In genomic region chr10:18505690-18506089, GRCm38 (mm10) we compare ENCODE assay signal across 15 mouse cellular contexts. TPM values are rescaled to one million over a fixed set of nuclear protein-coding genes. Genes with fewer than 3 reads are reported as not detected.
DNase-seq lines count a peak whose midpoint lies in the region; ATAC-seq and TF ChIP-seq lines count a peak whose summit lies in the region.
"Had no signal": no experiment of that assay in that cellular context is flagged by ENCODE, and none has a peak within 500 bp of the region (broad histone marks: within the 10 kb centered on the region; RNA-seq: fewer than 3 reads in every experiment).

No protein-coding gene starts in this region.

- TF ChIP-seq CTCF in thymus, adult 2 months (IDR thresholded peaks at IDR 0.05; ENCODE audit: borderline replicate concordance, control insufficient read depth, extremely low read depth, insufficient read depth, low read length, poor library complexity), result no peak

- H3K27ac ChIP-seq in thymus, adult 2 months (ENCODE audit: control insufficient read depth, insufficient read depth, low read length), result peak overlapping the region; percentile 47; the same call in 1 of the 2 replicates
- H3K27ac ChIP-seq in forebrain, embryonic 10.5 days, result peak overlapping the region; percentile 48; the same call in 1 of the 2 replicates
- 0 out of 2 replicates have a peak overlapping the region, but pooled peaks have one; percentile 40 for H3K27ac ChIP-seq in hindbrain, embryonic 12.5 days
- peak overlapping the region; percentile 34 for H3K27ac ChIP-seq in neural tube, embryonic 15.5 days (replicated peaks)
- H3K27ac ChIP-seq: embryonic facial prominence, embryonic 12.5 days; kidney, postnatal 0 days; lung, embryonic 15.5 days had no signal

- peaks cover 35% of the 10 kb centered on the region for H3K4me1 ChIP-seq in thymus, adult 2 months (replicated peaks; ENCODE audit: control insufficient read depth, insufficient read depth, low read length)
- H3K4me1 ChIP-seq in forebrain, embryonic 10.5 days, result peaks cover 38% of the 10 kb centered on the region
- H3K4me1 ChIP-seq in hindbrain, embryonic 12.5 days, result peaks cover 24% of the 10 kb centered on the region
- H3K4me1 ChIP-seq in neural tube, embryonic 15.5 days, result peaks cover 30% of the 10 kb centered on the region
- H3K4me1 ChIP-seq: lung, embryonic 15.5 days; megakaryocyte, embryonic 14.5 days had no signal

- no peak for ATAC-seq in hindbrain, embryonic 12.5 days (ENCODE audit: low FRiP score)
- no peak for ATAC-seq in neural tube, embryonic 15.5 days (ENCODE audit: low FRiP score)

- H3K9ac ChIP-seq in hindbrain, embryonic 12.5 days, result no peak overlapping the region
- H3K9ac ChIP-seq in neural tube, embryonic 15.5 days (replicated peaks), result no peak overlapping the region
- H3K9ac ChIP-seq: embryonic facial prominence, embryonic 12.5 days; lung, embryonic 15.5 days had no signal

- H3K9me3 ChIP-seq in forebrain, embryonic 10.5 days, result no peaks in the 10 kb centered on the region
- H3K9me3 ChIP-seq in hindbrain, embryonic 12.5 days (replicated peaks), result no peaks in the 10 kb centered on the region
- no peaks in the 10 kb centered on the region for H3K9me3 ChIP-seq in neural tube, embryonic 15.5 days (replicated peaks)
- H3K9me3 ChIP-seq: embryonic facial prominence, embryonic 12.5 days; lung, embryonic 15.5 days; megakaryocyte, embryonic 14.5 days had no signal

- no peak overlapping the region for H3K4me2 ChIP-seq in hindbrain, embryonic 12.5 days (replicated peaks)
- no peak overlapping the region for H3K4me2 ChIP-seq in neural tube, embryonic 15.5 days
- H3K4me2 ChIP-seq: embryonic facial prominence, embryonic 12.5 days; liver, embryonic 11.5 days; lung, embryonic 15.5 days had no signal

- no peaks in the 10 kb centered on the region for H3K27me3 ChIP-seq in thymus, adult 2 months (ENCODE audit: control insufficient read depth, insufficient read depth, low read length)
- H3K27me3 ChIP-seq in forebrain, embryonic 10.5 days (ENCODE audit: poor library complexity, severe bottlenecking), result no peaks in the 10 kb centered on the region
- H3K27me3 ChIP-seq in hindbrain, embryonic 12.5 days, result no peaks in the 10 kb centered on the region
- no peaks in the 10 kb centered on the region for H3K27me3 ChIP-seq in neural tube, embryonic 15.5 days (replicated peaks)
- H3K27me3 ChIP-seq: embryonic facial prominence, embryonic 12.5 days; lung, embryonic 15.5 days; megakaryocyte, embryonic 14.5 days had no signal

- TF ChIP-seq POLR2A in thymus, adult 2 months (IDR thresholded peaks at IDR 0.05; ENCODE audit: control insufficient read depth, extremely low read depth, insufficient read depth, low read length, poor library complexity), result no peak

- no peak for DNase-seq in thymus, adult 2 months
- DNase-seq in thymus, postnatal 0 days (ENCODE audit: low spot score), result no peak
- DNase-seq in forebrain, embryonic 10.5 days (ENCODE audit: extremely low spot score, low spot score), result no peak
- no peak for DNase-seq in spleen, postnatal 10 days (ENCODE audit: low spot score in 2 of 2)
- no peak for DNase-seq in cerebellum, postnatal 25 days
- DNase-seq: cerebellum, adult 11 months; gastrocnemius, postnatal 36 days; spleen, adult 18-20 months had no signal

- 93% methylated on average over 10 of the region's 10 CpGs for WGBS in thymus, adult 2 months
- 73% methylated on average over 10 of the region's 10 CpGs for WGBS in forebrain, embryonic 10.5 days
- WGBS in hindbrain, embryonic 12.5 days, result 57% methylated on average over 10 of the region's 10 CpGs
- WGBS in neural tube, embryonic 15.5 days, result 59% methylated on average over 10 of the region's 10 CpGs

- no peaks in the 10 kb centered on the region for H3K36me3 ChIP-seq in thymus, adult 2 months (ENCODE audit: control insufficient read depth, insufficient read depth, low read length)
- H3K36me3 ChIP-seq in forebrain, embryonic 10.5 days (replicated peaks), result peaks cover 24% of the 10 kb centered on the region
- peaks cover 10% of the 10 kb centered on the region; the same call in 1 of the 2 replicates for H3K36me3 ChIP-seq in hindbrain, embryonic 12.5 days
- H3K36me3 ChIP-seq in neural tube, embryonic 15.5 days, result peaks cover 7% of the 10 kb centered on the region
- H3K36me3 ChIP-seq: embryonic facial prominence, embryonic 12.5 days; lung, embryonic 15.5 days had no signal

- no peak overlapping the region for H3K4me3 ChIP-seq in thymus, adult 2 months (ENCODE audit: control insufficient read depth, insufficient read depth, low read length)
- no peak overlapping the region for H3K4me3 ChIP-seq in forebrain, embryonic 10.5 days
- no peak overlapping the region for H3K4me3 ChIP-seq in hindbrain, embryonic 12.5 days
- no peak overlapping the region for H3K4me3 ChIP-seq in neural tube, embryonic 15.5 days (replicated peaks)
- H3K4me3 ChIP-seq: embryonic facial prominence, embryonic 12.5 days; lung, embryonic 15.5 days; megakaryocyte, embryonic 14.5 days had no signal

RNA-seq across cellular contexts. Expression of gene Hebp2, which starts 40.2 kb away (rescaled TPM):
- 0.46 and 0.66 TPM in 2 replicates for polyA plus RNA-seq in thymus, adult 2 months (2012; rRNA removed)
- 3.0 and 4.0 TPM in 2 replicates for polyA plus RNA-seq in thymus, postnatal 0 days (2015; fragmentation: Nextera tagmentation; extraction: Ambion mirVana)
- polyA plus RNA-seq in forebrain, embryonic 10.5 days (2016; fragmentation: Nextera tagmentation; extraction: Ambion mirVana), result 14.9 and 15.7 TPM in 2 replicates
- polyA plus RNA-seq in hindbrain, embryonic 12.5 days (2016; fragmentation: Nextera tagmentation; extraction: Ambion mirVana), result 15.4 and 15.5 TPM in 2 replicates
- 15.5 and 18.3 TPM in 2 replicates for polyA plus RNA-seq in neural tube, embryonic 15.5 days (2015; fragmentation: Nextera tagmentation; extraction: Ambion mirVana)
